Mouse (Mus musculus) right cerebral cortex, postnatal 36 days (tissue): ENCODE measurements around the gene Nipsnap2.
"Not testable (repeated sequence)": the region's sequence is repeated elsewhere in the genome, so short reads cannot be mapped to it uniquely, and the experiment has no call there.

Source experiments
- DNase-seq, 2 experiments: peaks; one replicate each; pipeline ENCODE4 v3.0.0; 2022; ENCODE audit warnings: low spot score in 2 of 2, mixed read lengths in 1 of 2

Gene Nipsnap2

GRCm38 (mm10) chr5:129761865-129762540 is 37.1 kb downstream of the Nipsnap2 start:
- peak; percentile 19 to 37 for DNase-seq

- no peak for DNase-seq
Measured at GRCm38 (mm10) chr5:129770443-129771355, 45.8 kb downstream of the Nipsnap2 start.

- DNase-seq = no peak
Measured at GRCm38 (mm10) chr5:129772433-129772832, 47.6 kb downstream of the Nipsnap2 start.

- not testable (repeated sequence) for DNase-seq
Measured at GRCm38 (mm10) chr5:129773330-129773729, 48.5 kb downstream of the Nipsnap2 start.

GRCm38 (mm10) chr5:129774661-129775060 is 49.8 kb downstream of the Nipsnap2 start:
- DNase-seq = no peak

GRCm38 (mm10) chr5:129778348-129778995 is 53.6 kb downstream of the Nipsnap2 start:
- DNase-seq = no peak

- peak; percentile 66 to 71 for DNase-seq
Measured at GRCm38 (mm10) chr5:129778996-129779716, 54.3 kb downstream of the Nipsnap2 start.

GRCm38 (mm10) chr5:129780131-129780530 is 55.3 kb downstream of the Nipsnap2 start:
- DNase-seq = no peak

- DNase-seq = no peak
Measured at GRCm38 (mm10) chr5:129782211-129782610, 57.3 kb downstream of the Nipsnap2 start.

GRCm38 (mm10) chr5:129785235-129785870 is 60.5 kb downstream of the Nipsnap2 start:
- no peak for DNase-seq

- no peak for DNase-seq
Measured at GRCm38 (mm10) chr5:129786161-129786560, 61.3 kb downstream of the Nipsnap2 start.

GRCm38 (mm10) chr5:129786818-129787790 is 62.2 kb downstream of the Nipsnap2 start, which contains the start of gene Psph:
Gene Psph (minus strand): TSS chr5:129787449.
- peak; percentile 97 to 98 for DNase-seq

- DNase-seq = no peak
Measured at GRCm38 (mm10) chr5:129787818-129788593, 63.1 kb downstream of the Nipsnap2 start.

- DNase-seq = not testable (repeated sequence)
Measured at GRCm38 (mm10) chr5:129790591-129790990, 65.7 kb downstream of the Nipsnap2 start.
